Mouse (Mus musculus) midbrain, postnatal 0 days (tissue): Measurements from ENCODE around the gene Slc27a2. TPM values are rescaled to one million over a fixed set of nuclear protein-coding genes. Genes with fewer than 3 reads are reported as not detected.
A peak's percentile ranks its signal among the peaks of the same experiment; 100 is the strongest.

Experiments
- ATAC-seq: fragments of 200-750 bp; cut with Nextera tagmentation; 2 replicates; pipeline ENCODE4 v1.8.0; 2017; ENCODE audit warnings: moderate number of reproducible peaks, mild to moderate bottlenecking, moderate TSS enrichment, moderate library complexity; ENCODE audit not compliant: low FRiP score
- DNase-seq: peaks from one replicate; pipeline ENCODE4 v3.0.0-alpha.2; 2015; ENCODE audit warnings: low spot score
- H3K27ac ChIP-seq: fragments of 300-500 bp; sonication (generic); 2 replicates; pipeline ENCODE4 v1.5.1; 2014; ENCODE audit warnings: low read depth, mild to moderate bottlenecking, low read length, mixed read lengths
- H3K27me3 ChIP-seq: fragments of 300-500 bp; sonication (generic); 2 replicates; pipeline ENCODE4 v1.6.1; 2014; ENCODE audit warnings: low read length, control low read depth, mixed read lengths; ENCODE audit not compliant: insufficient read depth
- H3K36me3 ChIP-seq: fragments of 300-500 bp; sonication (generic); 2 replicates; pipeline ENCODE4 v1.6.1; 2014; ENCODE audit warnings: low read length, control low read depth, mixed read lengths; ENCODE audit not compliant: insufficient read depth
- H3K4me1 ChIP-seq: fragments of 300-500 bp; sonication (generic); 2 replicates; pipeline ENCODE4 v1.6.1; 2014; ENCODE audit warnings: mild to moderate bottlenecking, control low read depth, antibody characterized with exemption, low read length, mixed read lengths; ENCODE audit not compliant: insufficient read depth
- H3K4me2 ChIP-seq: fragments of 300-500 bp; sonication (generic); 2 replicates; pipeline ENCODE4 v1.6.1; 2014; ENCODE audit warnings: low read depth, mild to moderate bottlenecking, low read length, mixed read lengths; ENCODE audit not compliant: poor library complexity, severe bottlenecking
- H3K4me3 ChIP-seq: fragments of 300-500 bp; sonication (generic); 2 replicates; pipeline ENCODE4 v1.5.1; 2014; ENCODE audit warnings: low read depth, mild to moderate bottlenecking, low read length, moderate library complexity
- H3K9ac ChIP-seq: fragments of 300-500 bp; sonication (generic); replicated peaks from 2 replicates; pipeline ENCODE4 v1.6.1; 2014; ENCODE audit warnings: mild to moderate bottlenecking, low read length, moderate library complexity, mixed read lengths; ENCODE audit not compliant: poor library complexity, severe bottlenecking
- H3K9me3 ChIP-seq: fragments of 300-500 bp; sonication (generic); 2 replicates; pipeline ENCODE4 v1.6.1; 2016; ENCODE audit warnings: low read length, control low read depth
- CTCF ChIP-seq: IDR thresholded peaks from 2 replicates; pipeline ENCODE4 v1.5.1; 2016; ENCODE audit warnings: antibody characterized with exemption, mild to moderate bottlenecking
- WGBS: fragments of 180-500 bp; shearing (Covaris S2); extraction: QIAGEN DNeasy Blood & Tissue Kit; methylation state at CpG from one replicate; pipeline ENCODE4 v1.1.7; 2014; 5-methylcytosine and 5-hydroxymethylcytosine counted together
- polyA plus RNA-seq: library from polyadenylated mRNA; unstranded; fragments of >200 nt; fragmentation: Nextera tagmentation; extraction: Ambion mirVana; gene quantifications from 2 replicates; pipeline ENCODE4 v1.2.1, GENCODE M21; 2015
- total RNA-seq: library from RNA; depleted of rRNA; stranded (reverse); fragments of >200 nt; gene quantifications from 2 replicates; pipeline ENCODE4 v1.2.3, GENCODE M21; 2014

Slc27a2 gene
- total and polyA plus RNA-seq, 2 experiments from 2014 or later: 10.7 to 10.9 TPM

DNA sequence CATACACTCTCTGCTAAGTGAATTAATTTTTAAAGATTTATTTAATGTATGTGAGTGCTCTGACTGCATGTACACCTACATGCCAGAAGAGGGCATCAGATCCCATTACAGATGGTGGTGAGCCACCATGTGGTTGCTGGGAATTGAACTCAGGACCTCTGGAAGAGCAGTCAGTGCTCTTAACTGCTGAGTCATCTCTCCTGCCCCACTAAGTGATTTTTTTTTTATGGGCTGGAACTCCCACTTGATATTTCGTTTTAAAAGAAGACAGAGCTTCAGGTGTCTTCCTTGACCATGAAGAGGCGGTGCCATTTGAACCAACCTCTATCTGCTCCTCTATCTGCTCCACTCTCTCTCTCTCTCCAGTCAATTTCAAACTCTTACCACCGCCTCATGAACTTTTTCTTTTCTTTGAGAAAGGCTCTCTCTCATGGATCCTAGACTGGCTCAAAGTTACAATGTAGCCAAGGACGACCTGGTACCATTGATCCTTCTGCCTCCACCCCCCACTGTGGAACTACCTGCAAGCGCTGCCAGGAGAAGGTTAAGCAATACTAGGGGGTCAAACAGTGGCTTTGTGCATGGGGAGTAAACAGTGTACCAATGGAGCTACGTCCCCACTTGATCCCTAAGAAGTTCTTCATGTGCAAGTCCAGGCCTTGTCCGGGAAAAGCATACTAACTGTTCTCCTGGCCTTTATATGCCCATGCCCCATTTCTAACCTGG is 44.3 kb downstream of the Slc27a2 start:
- WGBS: 90% methylated on average over 7 of the region's 7 CpGs
- Histone ChIP-seq H3K4me2 (no peak overlapping the region), H3K4me1 (no peaks in the 10 kb centered on the region), H3K9ac (no peak overlapping the region), H3K9me3 (no peaks in the 10 kb centered on the region), H3K27ac (no peak overlapping the region), H3K36me3 (no peaks in the 10 kb centered on the region), H3K4me3 (no peak overlapping the region), H3K27me3 (no peaks in the 10 kb centered on the region)
- no peak for DNase-seq
- ATAC-seq: no peak
- peak; percentile 6; the same call in 1 of the 2 replicates for TF ChIP-seq CTCF

- ATAC-seq: no peak
- Histone ChIP-seq H3K4me3 (no peak overlapping the region), H3K36me3 (no peaks in the 10 kb centered on the region), H3K4me2 (no peak overlapping the region), H3K4me1 (no peaks in the 10 kb centered on the region), H3K27ac (no peak overlapping the region), H3K9me3 (no peaks in the 10 kb centered on the region), H3K27me3 (no peaks in the 10 kb centered on the region), H3K9ac (no peak overlapping the region)
- 73% methylated on average over 20 of the region's 20 CpGs for WGBS
- no peak for TF ChIP-seq CTCF
- DNase-seq: no peak
These were observed 45.4 kb downstream of the Slc27a2 start for GRCm38 (mm10) chr2:126597279-126598241.

- WGBS: 44% methylated on average over 2 of the region's 2 CpGs
- no peak overlapping the region for H3K4me2 ChIP-seq
- ATAC-seq (no peak), DNase-seq (no peak)
- TF ChIP-seq CTCF: no peak
- H3K27me3 ChIP-seq: no peaks in the 10 kb centered on the region
- no peaks in the 10 kb centered on the region for H3K4me1 ChIP-seq
- no peak overlapping the region for H3K4me3 ChIP-seq
- no peaks in the 10 kb centered on the region for H3K9me3 ChIP-seq
- H3K36me3 ChIP-seq: no peaks in the 10 kb centered on the region
- no peak overlapping the region for H3K9ac ChIP-seq
- H3K27ac ChIP-seq: no peak overlapping the region
These were observed 46.2 kb downstream of the Slc27a2 start for GRCm38 (mm10) chr2:126598359-126598758.

- no peak overlapping the region for H3K4me3 ChIP-seq
- ATAC-seq (0 out of 2 replicates have a peak, but pooled peaks have one; percentile 49), DNase-seq (peak; percentile 48)
- no peaks in the 10 kb centered on the region for H3K9me3 ChIP-seq
- peak; percentile 66 for TF ChIP-seq CTCF
- H3K36me3 ChIP-seq: no peaks in the 10 kb centered on the region
- H3K9ac ChIP-seq: no peak overlapping the region
- H3K4me1 ChIP-seq: no peaks in the 10 kb centered on the region
- H3K4me2 ChIP-seq: no peak overlapping the region
- 21% methylated on average over 3 of the region's 3 CpGs for WGBS
- H3K27ac ChIP-seq: no peak overlapping the region
- no peaks in the 10 kb centered on the region for H3K27me3 ChIP-seq
These were observed 46.8 kb downstream of the Slc27a2 start for GRCm38 (mm10) chr2:126599005-126599404.

DNA sequence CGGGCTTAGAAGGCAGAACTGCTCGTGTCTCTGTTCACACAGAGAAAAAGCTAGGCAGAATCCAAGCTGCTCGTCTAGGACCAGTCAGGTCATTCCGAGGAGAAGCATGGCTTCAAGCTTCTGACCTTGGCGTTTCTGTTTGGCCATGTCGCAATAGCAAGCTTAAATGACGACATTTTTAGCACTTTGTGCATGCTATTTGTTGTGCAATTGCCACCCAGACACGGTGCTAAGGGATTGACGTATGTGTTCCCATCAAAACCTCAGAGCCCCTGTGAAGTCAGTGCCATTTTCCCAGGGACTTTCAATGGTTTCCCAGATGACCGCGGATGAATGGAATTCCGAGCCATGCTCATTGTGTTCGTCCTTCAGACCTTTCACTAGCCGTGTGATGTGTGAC is 48.3 kb downstream of the Slc27a2 start:
- no peak for ATAC-seq
- TF ChIP-seq CTCF: no peak
- H3K27ac ChIP-seq: no peak overlapping the region
- no peak for DNase-seq
- H3K9me3 ChIP-seq: no peaks in the 10 kb centered on the region
- no peaks in the 10 kb centered on the region for H3K36me3 ChIP-seq
- no peak overlapping the region for H3K4me2 ChIP-seq
- H3K27me3 ChIP-seq: no peaks in the 10 kb centered on the region
- no peaks in the 10 kb centered on the region for H3K4me1 ChIP-seq
- WGBS: 79% methylated on average over 14 of the region's 14 CpGs
- no peak overlapping the region for H3K9ac ChIP-seq
- H3K4me3 ChIP-seq: no peak overlapping the region
